In the genomic region with DNA sequence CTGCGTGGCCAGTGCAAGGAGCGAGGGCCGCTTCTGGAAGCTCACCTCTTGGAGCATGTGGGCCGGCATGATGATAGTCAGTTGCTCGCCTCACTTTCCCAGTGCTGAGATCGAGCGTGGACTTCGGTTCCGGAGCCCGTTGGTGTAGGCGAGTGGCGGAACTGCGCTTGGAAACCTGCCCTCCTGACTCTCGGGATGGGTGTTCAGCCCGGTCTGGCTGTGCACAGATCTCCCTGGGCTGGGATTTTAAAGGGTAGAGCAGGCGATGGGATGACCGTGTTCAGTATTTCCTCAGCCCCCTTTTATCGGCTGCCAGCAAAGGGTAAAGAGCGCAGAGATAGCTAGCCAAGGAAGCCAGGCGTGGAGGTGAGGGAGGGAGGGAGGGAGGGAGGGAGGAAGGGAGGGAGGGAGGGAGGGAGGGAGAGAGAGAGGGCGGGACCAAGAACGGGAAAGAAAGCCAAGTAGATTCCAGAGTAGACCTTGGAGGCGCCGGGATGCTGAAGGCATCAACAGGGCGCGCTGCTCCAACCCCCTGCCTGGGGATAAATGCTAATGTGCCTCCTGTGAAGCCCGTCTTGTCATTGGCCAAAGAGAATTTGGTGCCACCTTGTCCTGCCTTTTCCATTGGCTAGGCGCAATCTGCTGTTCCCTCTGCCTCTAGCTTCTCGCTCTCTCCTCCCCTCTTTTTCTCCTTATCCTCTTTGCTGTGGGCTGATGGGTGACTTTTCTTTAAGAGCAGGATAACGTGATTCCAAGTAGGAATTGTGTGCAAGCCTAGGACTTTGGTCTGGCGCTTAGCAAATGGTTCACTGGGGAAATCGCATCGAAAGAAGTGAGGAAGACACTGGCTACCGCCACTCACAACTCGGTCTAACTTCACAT, we compare ENCODE assay signal across 7 mouse cellular contexts. TPM values are rescaled to one million over a fixed set of nuclear protein-coding genes. Genes with fewer than 3 reads are reported as not detected.
DNase-seq lines count a peak whose midpoint lies in the region; ATAC-seq and TF ChIP-seq lines count a peak whose summit lies in the region.

A gene (minus strand): TSS at position 539 of the 882 bp plus-strand sequence.

- TF ChIP-seq CTCF in cortical plate, adult 2 months (IDR thresholded peaks at IDR 0.05; ENCODE audit: extremely low read depth, insufficient read depth, low read length), result no peak
- TF ChIP-seq CTCF in hindbrain, postnatal 0 days (IDR thresholded peaks at IDR 0.05; ENCODE audit: low read depth), result peak; percentile 11; the same call in 1 of the 2 replicates
- no peak; the same call in 1 of the 2 replicates for TF ChIP-seq CTCF in left cerebral cortex, adult 2 months (IDR thresholded peaks at IDR 0.05)

- WGBS in hindbrain, postnatal 0 days, result 1% methylated on average over 32 of the region's 35 CpGs
- 1% methylated on average over 30 of the region's 35 CpGs for WGBS in macrophage (ENCODE audit: missing documents)

- H3K79me2 ChIP-seq in macrophage (ENCODE audit: inconsistent target), result no peaks in the 10 kb centered on the region

- no peaks in the 10 kb centered on the region for H3K36me3 ChIP-seq in hindbrain, postnatal 0 days (ENCODE audit: insufficient read depth, low read length)
- H3K36me3 ChIP-seq in macrophage (ENCODE audit: inconsistent target), result no peaks in the 10 kb centered on the region

- peak within 1 kb of the TSS; percentile 62 for H3K4me3 ChIP-seq in cortical plate, adult 2 months (ENCODE audit: insufficient read depth, low read length)
- peak within 1 kb of the TSS; percentile 56 for H3K4me3 ChIP-seq in hindbrain, postnatal 0 days (ENCODE audit: low read length)
- peak within 1 kb of the TSS; percentile 47 for H3K4me3 ChIP-seq in left cerebral cortex, adult 2 months
- peak within 1 kb of the TSS; percentile 45 for H3K4me3 ChIP-seq in macrophage (ENCODE audit: inconsistent target)

- DNase-seq in adrenal gland, adult 8-10 months, result peak; percentile 59
- DNase-seq in gastrocnemius, adult 8-10 months (ENCODE audit: low spot score in 2 of 2), result peak; percentile 30 to 46
- DNase-seq in hindbrain, postnatal 0 days (ENCODE audit: low spot score), result peak; percentile 87
- peak; percentile 70 to 73 for DNase-seq in left cerebral cortex, adult 2 months (ENCODE audit: extremely low spot score in 1 of 2, low spot score in 2 of 2)
- peak; percentile 71 for DNase-seq in right cerebral cortex, postnatal 25 days

- no peaks in the 10 kb centered on the region; the same call in 1 of the 2 replicates for H3K4me1 ChIP-seq in cortical plate, adult 2 months (ENCODE audit: control insufficient read depth, insufficient read depth, low read length)
- peaks cover 12% of the 10 kb centered on the region for H3K4me1 ChIP-seq in hindbrain, postnatal 0 days (ENCODE audit: insufficient read depth, low read length)

- peak; percentile 45; the same call in 1 of the 2 replicates for TF ChIP-seq POLR2A in cortical plate, adult 2 months (IDR thresholded peaks at IDR 0.05; ENCODE audit: extremely low read depth, insufficient read depth, low read length)

- peak within 1 kb of the TSS; percentile 46 for H3K9ac ChIP-seq in hindbrain, postnatal 0 days (replicated peaks; ENCODE audit: low read length)

- no peaks in the 10 kb centered on the region for H3K27me3 ChIP-seq in hindbrain, postnatal 0 days (ENCODE audit: insufficient read depth, low read length)

- peak within 1 kb of the TSS; percentile 91 for H3K4me2 ChIP-seq in hindbrain, postnatal 0 days (ENCODE audit: low read depth, low read length)

- H3K27ac ChIP-seq in cortical plate, adult 2 months (ENCODE audit: insufficient read depth, low read length), result 0 out of 2 replicates have a peak within 1 kb of the TSS, but pooled peaks have one; percentile 38
- H3K27ac ChIP-seq in hindbrain, postnatal 0 days, result peak within 1 kb of the TSS; percentile 75
- H3K27ac ChIP-seq in left cerebral cortex, adult 2 months, result peak within 1 kb of the TSS; percentile 70
- peak within 1 kb of the TSS; percentile 41 for H3K27ac ChIP-seq in macrophage

- intact Hi-C loops in left cerebral cortex, adult 2 months (cut with DNase I), result loop anchor here (2.0 to 5.0 kb wide), 2 partner anchors 19 to 95 kb away; no protein-coding TSS in a partner anchor

- no peaks in the 10 kb centered on the region for H3K9me3 ChIP-seq in hindbrain, postnatal 0 days (ENCODE audit: low read length)

- ATAC-seq in hindbrain, postnatal 0 days, result peak; percentile 93

RNA-seq across cellular contexts. Expression of the gene that starts here (rescaled TPM):
- total RNA-seq in adrenal gland, adult 8-10 months (2022), result 1,000 to 10,000 TPM in 1 of 4 experiments, 100 to 1,000 TPM in 3; 370 to 1,578 (median 696) TPM
- polyA plus RNA-seq in cortical plate, adult 2 months (2012; rRNA removed), result 121 and 184 TPM in 2 replicates
- total RNA-seq in gastrocnemius, adult 8-10 months (2022), result 10 to 100 TPM in 3 of 4 experiments, 1 to 10 TPM in 1; 9.2 to 25.2 (median 14.3) TPM
- 57.9 and 67.3 TPM in 2 replicates for total RNA-seq in hindbrain, postnatal 0 days (2014; rRNA removed)
- polyA plus RNA-seq in hindbrain, postnatal 0 days (2015; fragmentation: Nextera tagmentation; extraction: Ambion mirVana), result 11.7 and 13.2 TPM in 2 replicates
- 100 to 1,000 TPM; 133 to 177 TPM for total RNA-seq in left cerebral cortex, adult 2 months (2021)
- 1 to 10 TPM in 5 of 26 experiments, under 1 TPM in 10, not detected in 11; 0.08 to 7.7 (median 0.45) TPM for total RNA-seq in macrophage (2018; cell fraction: chromatin; rRNA removed)
- 10 to 100 TPM in 7 of 26 experiments, 1 to 10 TPM in 19; 2.9 to 17.5 (median 7.5) TPM for total RNA-seq in macrophage (2018; cell fraction: cytosol; rRNA removed)
- 10 to 100 TPM in 3 of 26 experiments, 1 to 10 TPM in 23; 1.1 to 16.3 (median 3.6) TPM for total RNA-seq in macrophage (2018; cell fraction: nucleus; rRNA removed)
- 1.8 to 4.9 TPM (median 4.4 TPM) in 3 replicates for polyA plus RNA-seq in macrophage (2018)

Comparison
In these comparisons a context has a peak if more than half of its experiments do, and no peak if none do; other contexts are left out.
1. Peak in every context shown above with its lines: DNase-seq, ATAC-seq, H3K4me3 ChIP-seq and H3K27ac ChIP-seq.